Mouse (Mus musculus): ENCODE results near the gene Lrrk1.

GRCm38 (mm10) chr7:66212887-66213286 is 175.3 kb downstream of the Lrrk1 start:
- TF ChIP-seq POLR2A (IDR thresholded peaks at IDR 0.05; ENCODE audit: low read depth, low read length) (no peak), CTCF (IDR thresholded peaks at IDR 0.05; ENCODE audit: borderline replicate concordance, insufficient read depth, low read length) (no peak)
